In the genomic region with DNA sequence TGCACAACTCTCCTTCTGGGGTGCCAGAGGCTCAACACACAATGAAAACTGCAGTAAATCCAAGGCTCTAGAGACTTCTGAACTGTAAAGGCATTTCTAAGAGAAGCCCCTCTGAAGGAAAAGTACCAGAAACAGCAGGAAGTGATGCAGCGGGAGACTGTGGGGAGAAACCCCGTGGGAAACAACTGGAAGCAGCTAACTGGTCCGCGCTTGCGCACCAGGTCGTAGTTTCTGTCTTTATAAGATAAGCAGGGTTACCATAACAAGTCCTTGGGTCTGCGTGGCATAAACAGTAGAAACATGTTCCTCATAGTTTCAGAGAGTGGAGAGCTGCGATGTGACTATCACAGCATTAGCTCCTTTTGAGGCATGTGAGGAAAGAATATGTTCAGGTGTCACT, we compare ENCODE assay signal across 11 mouse cellular contexts. TPM values are rescaled to one million over a fixed set of nuclear protein-coding genes. Genes with fewer than 3 reads are reported as not detected.
DNase-seq lines count a peak whose midpoint lies in the region; ATAC-seq lines count a peak whose summit lies in the region.
"Had no signal": no experiment of that assay in that cellular context is flagged by ENCODE, and none has a peak within 500 bp of the region (broad histone marks: within the 10 kb centered on the region; RNA-seq: fewer than 3 reads in every experiment).

No protein-coding gene starts in this region.

- H3K4me3 ChIP-seq in kidney, embryonic 15.5 days (replicated peaks), result no peak overlapping the region
- no peak overlapping the region for H3K4me3 ChIP-seq in forebrain, embryonic 14.5 days (ENCODE audit: low read depth, low read length)
- H3K4me3 ChIP-seq: erythroblast, embryonic 14.5 days; lung, embryonic 15.5 days had no signal

- no peak for ATAC-seq in kidney, embryonic 15.5 days (replicated peaks; ENCODE audit: low FRiP score)
- ATAC-seq in common myeloid progenitor, adult 5-6 weeks (replicated peaks; ENCODE audit: low read depth, poor library complexity, severe bottlenecking), result peak; percentile 43
- ATAC-seq in forebrain, embryonic 14.5 days, result no peak
- no peak for ATAC-seq in megakaryocyte, adult 5-6 weeks (ENCODE audit: poor library complexity, severe bottlenecking)
- ATAC-seq: activated CD4-positive, CD25-positive, alpha-beta regulatory T cell, adult 4 months had no signal

- no peak overlapping the region for H3K9ac ChIP-seq in kidney, embryonic 15.5 days
- no peak overlapping the region for H3K9ac ChIP-seq in forebrain, embryonic 14.5 days (ENCODE audit: low read length)
- H3K9ac ChIP-seq: lung, embryonic 15.5 days had no signal

- H3K27ac ChIP-seq in kidney, embryonic 15.5 days, result peak overlapping the region; percentile 54; the same call in 1 of the 2 replicates
- H3K27ac ChIP-seq in forebrain, embryonic 14.5 days (ENCODE audit: low read depth, low read length), result no peak overlapping the region
- H3K27ac ChIP-seq: lung, embryonic 15.5 days had no signal

- peaks cover 52% of the 10 kb centered on the region for H3K4me1 ChIP-seq in kidney, embryonic 15.5 days
- H3K4me1 ChIP-seq in forebrain, embryonic 14.5 days (ENCODE audit: control insufficient read depth, insufficient read depth, low read length), result peaks cover 7% of the 10 kb centered on the region; the same call in 1 of the 2 replicates

- WGBS in kidney, embryonic 15.5 days, result 50% methylated on average over 8 of the region's 8 CpGs
- 84% methylated on average over 8 of the region's 8 CpGs for WGBS in forebrain, embryonic 14.5 days

- DNase-seq in kidney, adult 18-20 months, result no peak
- DNase-seq in kidney, postnatal 10 days, result peak; percentile 39
- peak; percentile 36 for DNase-seq in naive thymus-derived CD4-positive, alpha-beta T cell, adult 2 months (ENCODE audit: low read depth)
- no peak for DNase-seq in forebrain, embryonic 14.5 days (ENCODE audit: low spot score)
- DNase-seq: midbrain, embryonic 14.5 days had no signal

- H3K4me2 ChIP-seq in kidney, embryonic 15.5 days, result no peak overlapping the region
- H3K4me2 ChIP-seq in forebrain, embryonic 14.5 days (ENCODE audit: low read length), result no peak overlapping the region
- H3K4me2 ChIP-seq: lung, embryonic 15.5 days had no signal

- peaks cover 11% of the 10 kb centered on the region for H3K27me3 ChIP-seq in kidney, embryonic 15.5 days
- H3K27me3 ChIP-seq in forebrain, embryonic 14.5 days (replicated peaks; ENCODE audit: control insufficient read depth, insufficient read depth, low read length), result no peaks in the 10 kb centered on the region
- H3K27me3 ChIP-seq: lung, embryonic 15.5 days had no signal

- no peaks in the 10 kb centered on the region for H3K9me3 ChIP-seq in kidney, embryonic 15.5 days (replicated peaks)
- no peaks in the 10 kb centered on the region for H3K9me3 ChIP-seq in forebrain, embryonic 14.5 days (replicated peaks; ENCODE audit: control insufficient read depth, low read length)
- H3K9me3 ChIP-seq: lung, embryonic 15.5 days had no signal

- no peaks in the 10 kb centered on the region for H3K36me3 ChIP-seq in kidney, embryonic 15.5 days
- no peaks in the 10 kb centered on the region for H3K36me3 ChIP-seq in forebrain, embryonic 14.5 days (ENCODE audit: control insufficient read depth, insufficient read depth, low read length)
- H3K36me3 ChIP-seq: lung, embryonic 15.5 days had no signal

RNA-seq across cellular contexts. Expression of a gene that starts 41.2 kb away (rescaled TPM):
- 24.9 and 25.2 TPM in 2 replicates for polyA plus RNA-seq in kidney, embryonic 15.5 days (2015; fragmentation: Nextera tagmentation; extraction: Ambion mirVana)
- total RNA-seq in common myeloid progenitor, adult 5-6 weeks (2017), result 13.5 and 16.6 TPM in 2 replicates
- polyA plus RNA-seq in forebrain, embryonic 14.5 days (2014; fragmentation: Nextera tagmentation; extraction: Ambion mirVana), result 24.7 and 27.9 TPM in 2 replicates
- 5.9 and 6.6 TPM in 2 replicates for total RNA-seq in megakaryocyte, adult 5-6 weeks (2015)
- total RNA-seq in megakaryocyte, adult 5-6 weeks (2017), result 5.6 and 6.6 TPM in 2 replicates

Comparison
In these comparisons a context has a peak if more than half of its experiments do, and no peak if none do; other contexts are left out.
1. DNase-seq: peak in kidney, postnatal 10 days (single experiment) and naive thymus-derived CD4-positive, alpha-beta T cell, adult 2 months (single experiment); none in kidney, adult 18-20 months (single experiment) and forebrain, embryonic 14.5 days (single experiment).